Mouse (Mus musculus) cerebellum, adult 9-10 months (tissue): ENCODE data around the gene Col26a1.
A peak's percentile ranks its signal among the peaks of the same experiment; 100 is the strongest.

Experiments
- DNase-seq: peaks from one replicate; pipeline ENCODE4 v3.0.0; 2022

Col26a1 gene

GRCm38 (mm10) chr5:136881380-136882009 lies 1.5 kb downstream of the Col26a1 start:
- DNase-seq = peak; percentile 54

GRCm38 (mm10) chr5:136880101-136880500 lies 2.9 kb downstream of the Col26a1 start:
- no peak for DNase-seq

- DNase-seq = no peak
Observed at GRCm38 (mm10) chr5:136874271-136874670, 8.7 kb downstream of the Col26a1 start.

- DNase-seq = no peak
Observed at GRCm38 (mm10) chr5:136872417-136872816, 10.6 kb downstream of the Col26a1 start.

DNA sequence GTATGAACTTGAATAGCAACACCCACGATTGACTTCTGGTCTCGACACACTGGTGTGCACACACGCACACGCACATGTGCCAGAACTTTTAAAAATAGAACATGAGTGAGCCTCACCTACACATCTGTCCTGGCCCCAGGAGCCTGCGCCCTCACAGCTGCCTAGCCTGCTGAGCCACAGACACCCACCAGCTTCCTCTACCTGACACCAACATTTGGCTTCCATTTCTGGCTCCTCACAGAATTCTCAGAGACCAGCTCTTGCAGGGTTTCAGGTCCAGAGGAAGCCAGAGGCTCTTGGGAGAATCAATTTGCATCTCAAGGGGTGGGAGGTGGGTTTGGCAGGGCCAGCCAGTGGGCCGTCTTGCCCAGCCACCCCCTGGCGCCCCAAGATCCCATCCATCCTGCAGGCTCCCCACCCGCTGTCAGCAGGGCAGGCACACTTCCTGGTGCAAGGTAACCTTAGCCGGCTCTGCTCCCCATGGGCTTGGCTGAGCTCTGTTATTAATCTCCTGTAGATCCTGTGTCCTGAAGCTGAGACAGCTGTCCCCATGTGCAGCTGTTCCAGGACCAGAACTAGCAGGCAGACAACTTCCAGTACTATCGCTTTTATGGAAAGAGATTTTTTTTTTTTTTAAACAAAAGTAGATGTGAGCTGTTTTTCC lies 13.4 kb downstream of the Col26a1 start:
- no peak for DNase-seq

DNA sequence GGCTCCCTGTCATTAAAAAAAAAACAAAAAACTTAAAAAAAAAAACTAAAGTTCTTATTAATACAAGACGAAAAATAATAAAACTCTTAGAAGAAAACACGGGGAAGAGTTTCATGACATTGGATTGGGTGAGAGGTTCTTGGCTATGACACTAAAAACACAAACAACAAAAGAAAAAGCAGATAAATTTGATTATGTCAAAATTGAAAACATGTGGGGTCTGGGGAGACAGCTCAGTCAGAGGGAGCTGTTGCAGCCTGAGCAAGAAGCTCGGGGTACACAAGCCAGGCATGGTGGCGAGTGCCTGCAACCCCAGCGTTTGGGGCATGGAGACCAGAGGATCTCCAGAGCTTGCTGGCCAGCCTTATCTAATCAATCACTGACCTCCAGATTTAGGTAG lies 15.3 kb downstream of the Col26a1 start:
- DNase-seq = no peak

- no peak for DNase-seq
Observed at GRCm38 (mm10) chr5:136863961-136864674, 18.9 kb downstream of the Col26a1 start.

GRCm38 (mm10) chr5:136863276-136863675 lies 19.7 kb downstream of the Col26a1 start:
- no peak for DNase-seq

DNA sequence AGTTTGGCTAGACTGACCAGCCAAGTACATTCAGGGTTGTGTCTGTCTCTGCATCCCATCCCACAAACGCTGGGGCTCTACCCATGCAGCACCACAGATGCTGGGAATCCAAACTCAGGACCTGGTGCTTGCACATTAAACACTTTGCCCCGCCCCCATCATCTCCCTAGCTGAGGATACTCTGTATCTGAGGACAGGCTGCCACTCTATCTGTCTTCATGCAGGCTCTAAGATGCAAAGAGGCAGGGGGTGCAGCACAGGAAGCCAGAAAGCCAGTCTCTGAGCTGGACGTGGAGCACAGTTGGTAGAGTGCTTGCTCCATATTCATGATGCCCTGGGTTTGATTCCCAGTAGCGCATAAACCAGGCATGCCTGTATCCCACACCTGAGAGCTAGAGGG lies 20.2 kb downstream of the Col26a1 start:
- no peak for DNase-seq

- no peak for DNase-seq
Observed at GRCm38 (mm10) chr5:136861191-136861940, 21.6 kb downstream of the Col26a1 start.

- DNase-seq = no peak
Observed at GRCm38 (mm10) chr5:136850716-136851115, 32.3 kb downstream of the Col26a1 start.

- DNase-seq = no peak
Observed at GRCm38 (mm10) chr5:136846385-136847264, 36.4 kb downstream of the Col26a1 start.

DNA sequence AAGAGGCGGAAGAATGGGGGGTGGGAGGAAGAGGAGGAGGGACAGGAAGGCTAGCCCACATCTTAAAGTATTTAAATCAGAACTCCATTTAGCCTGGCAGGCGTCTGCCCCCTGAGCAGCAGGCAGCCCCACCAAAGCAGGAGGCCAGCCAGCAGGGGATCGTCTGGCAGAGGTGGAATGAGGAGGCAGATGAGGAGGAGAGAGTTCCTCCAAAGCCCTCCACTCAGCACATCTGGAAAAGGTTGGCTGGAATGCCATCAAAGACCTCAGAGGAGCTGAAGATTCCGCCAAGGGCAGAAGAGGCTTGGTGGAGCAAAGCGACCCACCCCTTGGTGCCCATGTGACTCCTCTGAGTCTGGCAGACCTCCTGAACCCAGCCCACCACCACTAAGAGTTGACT lies 39.1 kb downstream of the Col26a1 start:
- no peak for DNase-seq

DNA sequence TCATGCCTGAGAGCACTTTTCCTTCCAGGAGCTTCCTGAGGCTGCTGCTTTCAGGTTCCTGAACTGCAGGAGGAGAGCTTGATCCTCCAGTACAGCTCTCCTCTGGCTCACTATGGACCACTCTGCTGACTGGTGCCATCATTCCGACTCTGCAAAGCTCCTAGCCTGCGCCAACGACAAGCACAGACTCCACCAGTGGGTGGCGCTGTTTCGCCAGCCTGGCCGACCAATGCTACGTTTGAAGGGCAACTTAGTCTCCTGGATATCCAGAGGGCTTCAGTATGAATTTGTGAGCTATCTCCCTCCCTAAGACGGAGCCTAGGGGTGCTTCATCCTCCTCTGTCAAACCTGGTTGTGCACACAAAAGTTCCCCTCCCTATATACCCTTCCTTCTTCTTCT lies 43.0 kb downstream of the Col26a1 start:
- no peak for DNase-seq

- no peak for DNase-seq
Observed at GRCm38 (mm10) chr5:136833053-136833452, 50.0 kb downstream of the Col26a1 start.

DNA sequence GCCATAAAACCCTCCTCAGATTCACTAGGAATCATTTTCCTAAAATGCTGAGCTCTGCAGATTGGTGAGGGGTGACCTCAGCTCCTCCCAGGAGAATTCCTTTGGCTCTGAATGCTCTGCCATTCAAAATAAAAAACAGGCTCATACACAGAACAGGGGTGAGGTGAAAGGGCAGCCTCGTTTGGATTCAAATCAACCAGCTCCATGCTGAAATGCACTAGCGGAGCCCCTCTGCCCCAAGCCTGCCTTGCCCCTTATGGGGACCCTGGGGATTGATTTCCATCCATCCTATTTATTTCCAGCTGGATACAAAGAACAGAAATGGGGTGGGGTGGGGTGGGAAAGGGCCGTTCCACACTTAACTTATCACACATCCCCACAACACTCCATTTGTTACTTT lies 52.9 kb downstream of the Col26a1 start:
- DNase-seq = no peak

GRCm38 (mm10) chr5:136821971-136822370 lies 61.0 kb downstream of the Col26a1 start:
- no peak for DNase-seq

- DNase-seq = no peak
Observed at GRCm38 (mm10) chr5:136820911-136821310, 62.1 kb downstream of the Col26a1 start.

- DNase-seq = no peak
Observed at GRCm38 (mm10) chr5:136819686-136820085, 63.3 kb downstream of the Col26a1 start.

DNA sequence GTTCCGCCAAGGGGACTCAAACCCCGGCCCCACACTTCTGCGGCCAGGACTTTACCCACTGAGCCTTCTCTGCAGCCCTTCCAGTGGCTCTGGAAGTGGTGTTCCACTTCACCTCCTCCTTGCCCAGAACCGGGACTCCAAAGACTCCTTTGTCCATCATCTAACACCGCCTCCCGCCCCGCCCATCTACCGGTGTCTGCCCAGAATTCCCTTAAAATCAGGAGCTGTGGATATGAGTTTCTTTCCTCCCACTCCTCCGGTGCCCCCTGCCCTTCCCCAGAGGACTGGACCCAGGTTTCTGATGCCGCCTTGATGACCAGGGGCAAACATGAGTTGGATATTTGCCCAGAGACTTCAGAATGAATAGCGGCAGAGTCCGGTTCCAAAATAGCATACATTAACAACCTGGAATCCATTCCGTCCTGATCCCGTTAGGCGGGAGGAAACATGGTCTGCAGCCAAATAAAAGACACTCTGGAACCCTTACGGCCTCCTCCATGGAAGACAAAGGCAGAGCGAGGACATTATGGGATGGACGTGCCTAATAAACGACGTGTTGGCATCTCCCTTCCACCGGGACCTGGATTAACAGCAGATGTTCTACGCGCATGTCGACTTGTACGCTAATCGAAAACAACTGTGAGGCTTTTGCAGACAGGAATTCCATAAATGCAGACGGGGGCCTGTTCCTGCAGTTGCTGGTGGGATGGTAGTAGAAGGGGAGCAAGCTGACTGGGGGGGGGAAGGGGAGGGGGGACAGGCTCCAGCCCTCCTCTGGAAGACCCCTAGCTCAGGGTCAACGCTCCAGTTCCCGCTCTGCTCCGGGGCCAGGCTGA lies 72.3 kb downstream of the Col26a1 start:
- no peak for DNase-seq

DNA sequence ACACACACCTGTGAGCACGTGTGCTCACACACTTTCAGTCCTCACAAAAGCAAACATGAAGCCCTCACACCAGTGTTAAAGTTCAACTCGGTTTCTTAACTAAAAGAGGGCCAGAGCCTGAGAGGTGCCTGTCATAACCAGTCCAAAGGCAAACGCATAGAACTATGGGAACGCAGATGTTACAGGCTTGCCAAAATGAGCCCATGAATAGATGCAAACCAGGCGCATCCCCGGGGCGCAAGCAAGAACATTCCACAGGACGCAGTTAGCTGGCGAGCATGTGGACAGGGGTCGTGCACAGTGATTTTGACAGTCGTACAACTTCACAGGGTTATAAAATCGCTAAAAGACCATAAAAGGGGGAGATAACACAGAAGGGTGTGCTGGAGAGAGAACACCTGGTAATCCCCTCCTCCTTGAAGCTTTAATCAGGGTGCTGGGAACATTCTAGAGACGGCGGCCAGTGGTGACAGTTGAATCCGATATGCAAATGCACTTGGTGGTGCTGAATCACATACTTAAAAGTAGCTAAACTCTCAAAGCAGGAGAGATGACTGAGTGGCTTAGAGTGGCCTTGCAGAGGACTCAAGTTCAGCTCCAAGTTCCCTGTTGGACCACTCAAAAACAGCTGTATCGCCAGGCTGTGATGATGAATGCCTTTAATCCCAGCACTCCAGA lies 76.5 kb downstream of the Col26a1 start:
- DNase-seq = no peak
